Mouse (Mus musculus) heart, postnatal 0 days (tissue): ENCODE measurements around the gene Smg9. TPM values are rescaled to one million over a fixed set of nuclear protein-coding genes. Genes with fewer than 3 reads are reported as not detected.

Experiments used
- ATAC-seq: fragments of 200-750 bp; cut with Nextera tagmentation; 2 replicates; pipeline ENCODE4 v1.8.0; 2017; ENCODE audit warnings: low read depth, moderate number of reproducible peaks, moderate library complexity; ENCODE audit not compliant: insufficient read depth
- DNase-seq: peaks from one replicate; pipeline ENCODE4 v3.0.0-alpha.2; 2016; ENCODE audit warnings: low spot score
- H3K27ac ChIP-seq: fragments of 300-500 bp; sonication (generic); 2 replicates; pipeline ENCODE4 v1.5.1; 2014; ENCODE audit warnings: low read depth, mild to moderate bottlenecking
- H3K27me3 ChIP-seq: fragments of 300-500 bp; sonication (generic); 2 replicates; pipeline ENCODE4 v1.6.1; 2014; ENCODE audit warnings: low read length, mixed read lengths; ENCODE audit not compliant: control insufficient read depth, insufficient read depth
- H3K36me3 ChIP-seq: fragments of 300-500 bp; sonication (generic); replicated peaks from 2 replicates; pipeline ENCODE4 v1.6.1; 2014; ENCODE audit warnings: low read length, mixed read lengths; ENCODE audit not compliant: control insufficient read depth, insufficient read depth
- H3K4me1 ChIP-seq: fragments of 300-500 bp; sonication (generic); 2 replicates; pipeline ENCODE4 v1.6.1; 2014; ENCODE audit warnings: antibody characterized with exemption; ENCODE audit not compliant: control insufficient read depth, insufficient read depth
- H3K4me2 ChIP-seq: fragments of 300-500 bp; sonication (generic); 2 replicates; pipeline ENCODE4 v1.6.1; 2014; ENCODE audit warnings: low read depth, mild to moderate bottlenecking, low read length, moderate library complexity
- H3K4me3 ChIP-seq: fragments of 300-500 bp; sonication (generic); 2 replicates; pipeline ENCODE4 v1.5.1; 2014; ENCODE audit warnings: low read depth, low read length
- H3K9ac ChIP-seq: fragments of 300-500 bp; sonication (generic); replicated peaks from 2 replicates; pipeline ENCODE4 v1.6.1; 2014; ENCODE audit warnings: low read depth, low read length, mixed read lengths
- H3K9me3 ChIP-seq: fragments of 300-500 bp; sonication (generic); replicated peaks from 2 replicates; pipeline ENCODE4 v1.6.1; 2016; ENCODE audit warnings: low read length; ENCODE audit not compliant: control insufficient read depth
- CTCF ChIP-seq: IDR thresholded peaks from 2 replicates; pipeline ENCODE4 v1.5.1; 2016; ENCODE audit warnings: antibody characterized with exemption, control low read depth, low read depth
- EP300 ChIP-seq: IDR thresholded peaks from 2 replicates; pipeline ENCODE4 v1.6.1; 2016; ENCODE audit warnings: antibody characterized with exemption, low read depth
- WGBS: fragments of 180-500 bp; shearing (Covaris S2); extraction: QIAGEN DNeasy Blood & Tissue Kit; methylation state at CpG from one replicate; pipeline ENCODE4 v1.1.7; 2014; 5-methylcytosine and 5-hydroxymethylcytosine counted together
- polyA plus RNA-seq: library from polyadenylated mRNA; unstranded; fragments of >200 nt; fragmentation: Nextera tagmentation; extraction: Ambion mirVana; gene quantifications from 2 replicates; pipeline ENCODE4 v1.2.1, GENCODE M21; 2015
- total RNA-seq: library from RNA; depleted of rRNA; stranded (reverse); fragments of >200 nt; gene quantifications from 2 replicates; pipeline ENCODE4 v1.2.3, GENCODE M21; 2014; ENCODE audit warnings: low replicate concordance

Gene Smg9
- total and polyA plus RNA-seq, 2 experiments from 2014 or later, result 13.1 to 15.5 TPM

DNA sequence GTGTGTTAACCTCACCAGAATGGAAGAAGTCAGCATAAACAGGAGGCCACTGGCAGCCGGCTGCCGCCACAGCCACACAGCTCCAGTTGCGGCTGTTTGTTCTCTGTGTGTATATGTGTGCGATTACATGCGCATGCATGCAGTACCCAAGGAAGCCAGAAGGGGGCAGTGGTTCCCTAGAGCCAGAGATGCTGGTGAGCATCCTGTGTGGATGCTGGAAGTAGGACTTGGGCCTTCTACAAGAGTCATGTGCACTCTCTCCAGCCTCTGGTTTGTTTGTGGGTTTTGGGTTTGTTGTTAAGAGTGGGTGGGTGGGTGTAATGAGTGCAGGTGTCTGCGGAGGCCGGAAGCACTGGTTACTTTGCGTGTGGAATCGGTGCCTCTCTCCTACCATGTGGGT, 3.4 kb downstream of the Smg9 start:
- Histone ChIP-seq H3K27ac (no peak overlapping the region), H3K36me3 (peaks cover 34% of the 10 kb centered on the region), H3K4me2 (no peak overlapping the region), H3K27me3 (no peaks in the 10 kb centered on the region), H3K9me3 (0 out of 2 replicates have a peak, but pooled peaks cover 3% of the 10 kb centered on the region), H3K4me1 (0 out of 2 replicates have a peak, but pooled peaks cover 4% of the 10 kb centered on the region), H3K4me3 (no peak overlapping the region), H3K9ac (no peak overlapping the region)
- 97% methylated on average over 9 of the region's 9 CpGs for WGBS
- TF ChIP-seq CTCF, result peak; percentile 30; the same call in 1 of the 2 replicates
- TF ChIP-seq EP300, result no peak
- ATAC-seq (no peak), DNase-seq (no peak)

DNA sequence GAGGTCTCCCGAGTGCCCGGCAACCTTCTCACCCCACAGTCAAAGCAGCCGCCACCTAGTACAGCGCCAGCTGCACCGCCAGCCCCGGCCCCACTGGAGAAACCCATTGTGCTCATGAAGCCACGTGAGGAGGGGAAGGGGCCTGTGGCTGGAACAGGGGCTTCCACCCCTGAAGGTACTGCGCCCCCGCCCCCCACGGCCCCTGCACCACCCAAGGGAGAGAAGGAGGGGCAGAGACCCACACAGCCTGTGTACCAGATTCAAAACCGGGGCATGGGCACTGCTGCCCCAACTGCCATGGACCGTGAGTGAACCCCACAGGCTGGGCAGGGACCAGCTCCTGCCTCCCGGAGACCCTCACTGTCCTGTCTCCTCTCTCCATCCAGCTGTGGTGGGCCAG, 6.2 kb downstream of the Smg9 start:
- Histone ChIP-seq H3K4me2 (no peak overlapping the region), H3K36me3 (peaks cover 34% of the 10 kb centered on the region), H3K9me3 (0 out of 2 replicates have a peak, but pooled peaks cover 3% of the 10 kb centered on the region), H3K4me3 (no peak overlapping the region), H3K27ac (no peak overlapping the region), H3K4me1 (no peaks in the 10 kb centered on the region), H3K27me3 (no peaks in the 10 kb centered on the region), H3K9ac (no peak overlapping the region)
- DNase-seq, result no peak
- no peak for ATAC-seq
- 94% methylated on average over 10 of the region's 13 CpGs for WGBS
- no peak for TF ChIP-seq EP300
- TF ChIP-seq CTCF, result no peak

DNA sequence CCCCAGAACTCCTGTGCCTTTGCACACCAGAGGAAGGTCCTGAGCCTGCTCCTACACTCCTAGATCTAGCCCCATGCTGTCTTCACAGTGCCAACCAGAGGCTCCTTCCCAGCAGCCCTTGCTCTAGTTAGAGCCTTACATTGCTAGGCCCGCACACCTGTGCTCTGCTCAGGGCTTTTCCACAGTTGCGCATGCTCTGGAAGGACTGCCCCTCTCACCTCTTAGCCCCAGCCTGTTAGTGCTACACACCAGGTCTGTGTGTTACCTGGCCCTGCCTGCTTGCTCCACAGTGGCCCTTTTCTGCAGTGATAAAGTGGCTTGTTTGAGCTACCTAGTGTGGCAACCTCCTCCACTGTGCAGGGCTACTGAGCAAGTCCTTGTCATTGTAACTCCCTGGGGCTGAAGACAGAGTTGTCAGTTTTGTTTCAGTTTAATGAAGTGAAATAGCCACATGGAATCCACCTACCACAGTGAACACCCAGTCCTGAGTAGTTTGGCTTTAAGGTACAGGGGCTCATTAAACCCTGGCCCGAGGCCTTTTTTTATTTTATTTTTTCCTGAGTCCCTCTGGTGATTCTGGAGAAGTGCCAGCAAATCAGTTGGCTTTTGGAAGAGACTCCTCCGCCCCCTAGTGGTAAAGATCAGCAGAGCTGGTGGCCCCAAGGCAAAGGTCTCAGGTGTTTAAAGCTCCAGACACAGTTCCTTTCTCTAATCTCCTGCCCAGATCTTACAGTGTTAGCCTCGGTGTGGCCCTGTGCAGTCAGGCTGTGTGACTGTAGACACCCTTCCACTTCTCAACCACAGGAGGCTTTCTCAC, 7.3 kb downstream of the Smg9 start:
- 0 out of 2 replicates have a peak, but pooled peaks cover 3% of the 10 kb centered on the region for H3K9me3 ChIP-seq
- no peak overlapping the region for H3K4me3 ChIP-seq
- no peaks in the 10 kb centered on the region for H3K4me1 ChIP-seq
- H3K36me3 ChIP-seq, result peaks cover 34% of the 10 kb centered on the region
- no peak overlapping the region for H3K27ac ChIP-seq
- no peak overlapping the region; the same call in 1 of the 2 replicates for H3K9ac ChIP-seq
- TF ChIP-seq EP300 (0 out of 2 replicates have a peak, but pooled peaks have one; percentile 20), CTCF (peak; percentile 73)
- peak; percentile 57 for ATAC-seq
- H3K27me3 ChIP-seq, result no peaks in the 10 kb centered on the region
- DNase-seq, result peak; percentile 74
- WGBS, result 36% methylated on average over 5 of the region's 5 CpGs
- no peak overlapping the region for H3K4me2 ChIP-seq

DNA sequence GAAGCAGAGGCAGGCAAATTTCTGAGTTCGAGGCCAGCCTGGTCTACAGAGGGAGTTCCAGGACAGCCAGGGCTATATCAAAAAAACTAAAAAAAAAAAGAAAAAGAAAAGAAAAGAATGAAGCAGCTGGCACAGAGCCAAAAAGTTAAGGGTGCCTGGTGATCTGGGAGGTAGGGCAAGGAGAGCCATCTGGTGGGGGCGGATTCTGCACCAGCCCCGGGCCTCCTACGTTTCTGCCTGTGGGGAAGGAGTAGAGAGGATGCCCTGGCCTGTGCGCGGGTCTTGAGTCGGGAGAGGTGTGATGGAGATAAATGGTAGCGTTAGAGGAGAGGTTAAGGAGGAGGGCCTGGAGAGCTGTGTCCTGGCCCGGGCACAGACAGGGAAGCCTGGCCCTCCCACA, 8.8 kb downstream of the Smg9 start:
- no peak overlapping the region for H3K9ac ChIP-seq
- peaks cover 25% of the 10 kb centered on the region for H3K36me3 ChIP-seq
- H3K27me3 ChIP-seq, result no peaks in the 10 kb centered on the region
- no peak overlapping the region for H3K4me3 ChIP-seq
- H3K4me2 ChIP-seq, result no peak overlapping the region
- DNase-seq (no peak), ATAC-seq (no peak)
- WGBS, result 80% methylated on average over 9 of the region's 9 CpGs
- no peaks in the 10 kb centered on the region for H3K4me1 ChIP-seq
- H3K27ac ChIP-seq, result no peak overlapping the region
- H3K9me3 ChIP-seq, result no peaks in the 10 kb centered on the region
- TF ChIP-seq CTCF (no peak), EP300 (no peak)

- Histone ChIP-seq H3K9ac (no peak overlapping the region), H3K36me3 (peaks cover 13% of the 10 kb centered on the region), H3K9me3 (no peaks in the 10 kb centered on the region), H3K4me2 (no peak overlapping the region), H3K4me3 (no peak overlapping the region), H3K4me1 (peaks cover 6% of the 10 kb centered on the region), H3K27ac (no peak overlapping the region), H3K27me3 (no peaks in the 10 kb centered on the region)
- WGBS, result 91% methylated on average over 6 of the region's 6 CpGs
- no peak for ATAC-seq
- no peak for TF ChIP-seq EP300
- no peak for TF ChIP-seq CTCF
- DNase-seq, result no peak
Measured at GRCm38 (mm10) chr7:24410123-24410522, 10.7 kb downstream of the Smg9 start.
